Mouse (Mus musculus): ENCODE data around the gene Cspg4. TPM values are rescaled to one million over a fixed set of nuclear protein-coding genes. Genes with fewer than 3 reads are reported as not detected.
A peak's percentile ranks its signal among the peaks of the same experiment; 100 is the strongest.

Gene Cspg4
- polyA plus RNA-seq, 1 experiment from 2014 or later, result 8.1 TPM

DNA sequence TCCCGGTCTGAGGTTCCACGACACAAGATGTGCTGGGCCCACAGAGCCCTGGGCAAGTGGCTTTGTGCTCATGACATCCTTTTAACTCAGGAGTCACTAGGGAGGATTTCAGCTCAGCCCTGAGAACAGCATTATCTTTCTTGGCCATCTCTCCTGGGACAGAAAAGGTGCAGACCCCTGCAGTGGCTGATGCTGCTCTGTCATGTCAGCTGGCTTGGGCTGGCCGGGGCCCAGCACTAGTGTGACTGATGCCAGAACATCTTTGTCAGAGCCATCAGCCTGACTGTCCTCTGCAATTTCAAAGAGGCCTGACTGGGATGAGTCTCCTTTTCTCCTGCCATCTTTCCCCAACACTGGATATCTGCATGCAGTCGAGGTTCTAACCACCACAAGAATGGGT is 17.4 kb downstream of the Cspg4 start:
- WGBS, result 60% methylated on average over 4 of the region's 4 CpGs
- no peak for ATAC-seq (ENCODE audit: low FRiP score, low read depth)
- H3K36me3 ChIP-seq, result no peaks in the 10 kb centered on the region
- H3K4me3 ChIP-seq, result no peak overlapping the region
- no peaks in the 10 kb centered on the region for H3K9me3 ChIP-seq
- no peak overlapping the region for H3K4me2 ChIP-seq
- H3K27me3 ChIP-seq, result no peaks in the 10 kb centered on the region
- H3K4me1 ChIP-seq (replicated peaks), result peaks cover 12% of the 10 kb centered on the region; the same call in 1 of the 2 replicates
- H3K9ac ChIP-seq, result no peak overlapping the region
- peak overlapping the region; percentile 42; the same call in 1 of the 2 replicates for H3K27ac ChIP-seq (replicated peaks)

- Histone ChIP-seq H3K9me3 (no peaks in the 10 kb centered on the region), H3K4me2 (no peak overlapping the region), H3K27ac (replicated peaks) (peak overlapping the region; percentile 42; the same call in 1 of the 2 replicates), H3K27me3 (no peaks in the 10 kb centered on the region), H3K9ac (no peak overlapping the region), H3K4me1 (replicated peaks) (peaks cover 12% of the 10 kb centered on the region; the same call in 1 of the 2 replicates), H3K36me3 (no peaks in the 10 kb centered on the region), H3K4me3 (no peak overlapping the region)
- 76% methylated on average over 12 of the region's 12 CpGs for WGBS
- no peak for ATAC-seq (ENCODE audit: low FRiP score, low read depth)
These were observed 18.0 kb downstream of the Cspg4 start for GRCm38 (mm10) chr9:56882818-56883217.

DNA sequence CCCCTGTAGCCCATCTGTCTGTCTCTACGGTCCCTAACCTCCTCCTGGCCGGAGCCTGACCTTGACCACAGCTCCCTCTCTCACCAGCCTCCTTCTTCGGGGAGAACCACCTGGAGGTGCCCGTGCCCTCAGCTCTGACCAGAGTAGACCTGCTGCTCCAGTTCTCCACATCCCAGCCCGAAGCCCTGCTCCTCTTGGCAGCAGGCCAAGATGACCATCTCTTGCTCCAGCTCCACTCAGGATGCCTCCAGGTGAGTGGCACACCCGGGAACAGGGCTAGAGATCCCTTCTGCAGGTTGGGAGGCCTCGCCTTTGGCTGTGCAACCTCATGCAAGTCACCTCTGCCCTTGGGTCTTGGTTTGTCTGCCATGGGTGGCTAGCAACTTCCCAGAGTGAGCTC is 18.6 kb downstream of the Cspg4 start:
- Histone ChIP-seq H3K27ac (replicated peaks) (no peak overlapping the region), H3K36me3 (no peaks in the 10 kb centered on the region), H3K4me3 (no peak overlapping the region), H3K4me1 (replicated peaks) (peaks cover 12% of the 10 kb centered on the region; the same call in 1 of the 2 replicates), H3K9ac (no peak overlapping the region), H3K9me3 (no peaks in the 10 kb centered on the region), H3K4me2 (no peak overlapping the region), H3K27me3 (no peaks in the 10 kb centered on the region)
- 83% methylated on average over 7 of the region's 7 CpGs for WGBS
- no peak for ATAC-seq (ENCODE audit: low FRiP score, low read depth)

DNA sequence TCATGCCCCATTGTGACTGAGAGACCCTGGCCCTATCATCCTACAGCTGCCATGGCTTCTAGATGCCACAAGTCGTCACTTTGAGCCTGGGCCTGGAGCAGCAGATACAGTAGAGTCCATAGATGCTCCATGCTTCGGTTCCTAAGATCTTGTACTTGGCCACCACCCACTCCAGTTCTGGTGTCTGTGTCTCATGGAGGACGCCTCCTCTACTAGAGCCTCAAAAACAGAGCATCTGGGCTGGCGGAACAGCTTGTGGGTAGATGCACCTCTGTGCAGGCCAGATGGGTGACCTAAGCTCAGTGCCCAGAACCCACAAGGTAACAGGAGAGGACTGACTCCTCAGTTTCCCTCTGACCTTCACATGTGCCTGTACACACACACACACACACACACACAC is 19.5 kb downstream of the Cspg4 start:
- ATAC-seq (ENCODE audit: low FRiP score, low read depth), result no peak
- H3K4me3 ChIP-seq, result no peak overlapping the region
- H3K4me1 ChIP-seq (replicated peaks), result peaks cover 12% of the 10 kb centered on the region; the same call in 1 of the 2 replicates
- no peaks in the 10 kb centered on the region for H3K27me3 ChIP-seq
- no peaks in the 10 kb centered on the region for H3K36me3 ChIP-seq
- no peak overlapping the region for H3K9ac ChIP-seq
- 87% methylated on average over 4 of the region's 4 CpGs for WGBS
- no peaks in the 10 kb centered on the region for H3K9me3 ChIP-seq
- H3K27ac ChIP-seq (replicated peaks), result no peak overlapping the region
- no peak overlapping the region for H3K4me2 ChIP-seq

DNA sequence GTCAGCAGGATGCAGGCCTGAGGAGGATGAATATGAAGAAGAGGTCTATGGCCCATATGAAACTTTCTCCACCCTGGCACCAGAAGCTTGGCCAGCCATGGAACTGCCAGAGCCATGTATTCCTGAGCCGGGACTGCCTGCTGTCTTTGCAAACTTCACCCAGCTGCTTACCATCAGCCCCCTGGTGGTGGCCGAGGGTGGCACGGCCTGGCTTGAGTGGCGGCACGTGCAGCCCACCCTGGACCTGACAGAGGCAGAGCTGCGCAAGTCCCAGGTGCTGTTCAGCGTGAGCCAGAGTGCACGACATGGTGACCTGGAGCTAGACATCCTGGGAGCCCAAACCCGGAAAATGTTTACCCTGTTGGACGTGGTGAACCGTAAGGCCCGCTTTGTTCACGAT is 21.3 kb downstream of the Cspg4 start:
- Histone ChIP-seq H3K9ac (no peak overlapping the region), H3K4me1 (replicated peaks) (peaks cover 16% of the 10 kb centered on the region; the same call in 1 of the 2 replicates), H3K36me3 (no peaks in the 10 kb centered on the region), H3K4me3 (no peak overlapping the region), H3K4me2 (no peak overlapping the region), H3K27ac (replicated peaks) (no peak overlapping the region), H3K9me3 (no peaks in the 10 kb centered on the region), H3K27me3 (peaks cover 5% of the 10 kb centered on the region; the same call in 1 of the 2 replicates)
- 67% methylated on average over 13 of the region's 13 CpGs for WGBS
- no peak for ATAC-seq (ENCODE audit: low FRiP score, low read depth)

DNA sequence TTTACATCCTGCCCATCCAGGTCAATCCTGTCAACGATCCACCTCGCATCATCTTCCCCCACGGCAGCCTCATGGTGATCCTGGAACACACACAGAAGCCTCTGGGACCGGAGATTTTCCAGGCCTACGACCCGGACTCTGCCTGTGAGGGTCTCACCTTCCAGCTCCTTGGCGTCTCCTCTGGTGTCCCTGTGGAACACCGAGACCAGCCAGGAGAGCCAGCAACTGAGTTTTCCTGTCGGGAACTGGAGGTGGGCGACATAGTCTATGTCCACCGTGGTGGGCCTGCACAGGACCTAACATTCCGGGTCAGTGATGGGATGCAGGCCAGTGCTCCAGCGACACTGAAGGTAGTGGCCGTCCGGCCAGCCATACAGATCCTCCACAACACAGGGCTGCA is 21.8 kb downstream of the Cspg4 start:
- no peak overlapping the region for H3K4me3 ChIP-seq
- no peak overlapping the region for H3K9ac ChIP-seq
- H3K4me1 ChIP-seq (replicated peaks), result peaks cover 17% of the 10 kb centered on the region
- no peaks in the 10 kb centered on the region for H3K36me3 ChIP-seq
- H3K27me3 ChIP-seq, result peaks cover 5% of the 10 kb centered on the region; the same call in 1 of the 2 replicates
- H3K27ac ChIP-seq (replicated peaks), result no peak overlapping the region
- H3K9me3 ChIP-seq, result no peaks in the 10 kb centered on the region
- 92% methylated on average over 15 of the region's 15 CpGs for WGBS
- ATAC-seq (ENCODE audit: low FRiP score, low read depth), result no peak
- H3K4me2 ChIP-seq, result no peak overlapping the region

DNA sequence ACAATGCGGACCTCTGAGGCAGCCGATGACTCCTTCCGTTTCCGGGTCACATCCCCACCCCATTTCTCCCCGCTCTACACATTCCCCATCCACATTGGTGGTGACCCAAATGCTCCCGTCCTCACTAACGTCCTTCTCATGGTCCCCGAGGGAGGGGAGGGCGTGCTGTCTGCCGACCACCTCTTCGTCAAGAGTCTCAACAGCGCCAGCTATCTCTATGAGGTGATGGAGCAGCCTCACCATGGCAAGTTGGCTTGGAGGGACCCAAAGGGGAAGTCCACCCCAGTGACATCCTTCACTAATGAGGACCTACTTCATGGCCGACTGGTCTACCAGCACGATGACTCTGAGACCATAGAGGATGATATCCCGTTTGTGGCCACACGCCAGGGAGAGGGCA is 22.7 kb downstream of the Cspg4 start:
- Histone ChIP-seq H3K4me2 (no peak overlapping the region), H3K27me3 (peaks cover 5% of the 10 kb centered on the region; the same call in 1 of the 2 replicates), H3K27ac (replicated peaks) (no peak overlapping the region), H3K9me3 (no peaks in the 10 kb centered on the region), H3K4me3 (no peak overlapping the region), H3K4me1 (replicated peaks) (peaks cover 12% of the 10 kb centered on the region), H3K9ac (no peak overlapping the region), H3K36me3 (no peaks in the 10 kb centered on the region)
- 95% methylated on average over 16 of the region's 16 CpGs for WGBS
- ATAC-seq (ENCODE audit: low FRiP score, low read depth), result no peak

- ATAC-seq (ENCODE audit: low FRiP score, low read depth), result peak; percentile 71
- Histone ChIP-seq H3K27me3 (peaks cover 5% of the 10 kb centered on the region; the same call in 1 of the 2 replicates), H3K36me3 (no peaks in the 10 kb centered on the region), H3K27ac (replicated peaks) (no peak overlapping the region), H3K4me3 (peak overlapping the region; percentile 29), H3K4me2 (peak overlapping the region; percentile 61), H3K9ac (peak overlapping the region; percentile 34), H3K9me3 (no peaks in the 10 kb centered on the region), H3K4me1 (replicated peaks) (peaks cover 17% of the 10 kb centered on the region)
- WGBS, result 9% methylated on average over 14 of the region's 14 CpGs
These were observed 25.0 kb downstream of the Cspg4 start for GRCm38 (mm10) chr9:56889817-56890216.

- Histone ChIP-seq H3K27ac (replicated peaks) (no peak overlapping the region), H3K36me3 (no peaks in the 10 kb centered on the region), H3K4me2 (no peak overlapping the region), H3K4me1 (replicated peaks) (peaks cover 17% of the 10 kb centered on the region), H3K9me3 (no peaks in the 10 kb centered on the region), H3K9ac (no peak overlapping the region), H3K27me3 (peaks cover 5% of the 10 kb centered on the region; the same call in 1 of the 2 replicates), H3K4me3 (no peak overlapping the region)
- WGBS, result 68% methylated on average over 11 of the region's 11 CpGs
- ATAC-seq (ENCODE audit: low FRiP score, low read depth), result no peak
These were observed 25.9 kb downstream of the Cspg4 start for GRCm38 (mm10) chr9:56890522-56891250.

- 27% methylated on average over 12 of the region's 12 CpGs for WGBS
- H3K9me3 ChIP-seq, result no peaks in the 10 kb centered on the region
- H3K4me3 ChIP-seq, result peak overlapping the region; percentile 18; the same call in 1 of the 2 replicates
- no peaks in the 10 kb centered on the region for H3K36me3 ChIP-seq
- H3K27ac ChIP-seq (replicated peaks), result no peak overlapping the region; the same call in 1 of the 2 replicates
- H3K9ac ChIP-seq, result 0 out of 2 replicates have a peak overlapping the region, but pooled peaks have one; percentile 4
- peaks cover 5% of the 10 kb centered on the region; the same call in 1 of the 2 replicates for H3K27me3 ChIP-seq
- H3K4me2 ChIP-seq, result peak overlapping the region; percentile 50
- ATAC-seq (ENCODE audit: low FRiP score, low read depth), result peak; percentile 74
- H3K4me1 ChIP-seq (replicated peaks), result peaks cover 17% of the 10 kb centered on the region
These were observed 26.7 kb downstream of the Cspg4 start for GRCm38 (mm10) chr9:56891517-56892011.

GRCm38 (mm10) chr9:56892111-56892510 is 27.3 kb downstream of the Cspg4 start:
- Histone ChIP-seq H3K36me3 (no peaks in the 10 kb centered on the region), H3K4me3 (no peak overlapping the region), H3K27ac (replicated peaks) (no peak overlapping the region; the same call in 1 of the 2 replicates), H3K27me3 (peaks cover 5% of the 10 kb centered on the region; the same call in 1 of the 2 replicates), H3K4me2 (no peak overlapping the region), H3K9ac (no peak overlapping the region), H3K9me3 (no peaks in the 10 kb centered on the region), H3K4me1 (replicated peaks) (peaks cover 17% of the 10 kb centered on the region)
- 84% methylated on average over 10 of the region's 10 CpGs for WGBS
- ATAC-seq (ENCODE audit: low FRiP score, low read depth), result no peak

GRCm38 (mm10) chr9:56893313-56893712 is 28.5 kb downstream of the Cspg4 start:
- H3K9me3 ChIP-seq, result no peaks in the 10 kb centered on the region
- H3K4me1 ChIP-seq (replicated peaks), result peaks cover 17% of the 10 kb centered on the region
- H3K36me3 ChIP-seq, result no peaks in the 10 kb centered on the region
- no peak for ATAC-seq (ENCODE audit: low FRiP score, low read depth)
- H3K4me2 ChIP-seq, result no peak overlapping the region
- H3K9ac ChIP-seq, result no peak overlapping the region
- H3K4me3 ChIP-seq, result no peak overlapping the region
- peaks cover 5% of the 10 kb centered on the region; the same call in 1 of the 2 replicates for H3K27me3 ChIP-seq
- 35% methylated on average over 8 of the region's 8 CpGs for WGBS
- no peak overlapping the region for H3K27ac ChIP-seq (replicated peaks)

Measured in hindbrain, embryonic 15.5 days (tissue).